Mouse (Mus musculus) embryonic facial prominence, embryonic 12.5 days (tissue): ENCODE data around the gene Tead2. TPM values are rescaled to one million over a fixed set of nuclear protein-coding genes. Genes with fewer than 3 reads are reported as not detected.
A peak's percentile ranks its signal among the peaks of the same experiment; 100 is the strongest.

Experiments used
- ATAC-seq: fragments of 200-750 bp; cut with Nextera tagmentation; 2 replicates; pipeline ENCODE4 v1.8.0; 2017; ENCODE audit not compliant: insufficient number of reproducible peaks, insufficient read depth, low FRiP score, low TSS enrichment
- H3K27ac ChIP-seq: fragments of 300-500 bp; sonication (generic); 2 replicates; pipeline ENCODE4 v1.5.1; 2016; ENCODE audit warnings: mild to moderate bottlenecking
- H3K27me3 ChIP-seq: fragments of 300-500 bp; sonication (generic); 2 replicates; pipeline ENCODE4 v1.6.1; 2016; ENCODE audit warnings: mild to moderate bottlenecking, moderate library complexity
- H3K36me3 ChIP-seq: fragments of 300-500 bp; sonication (generic); 2 replicates; pipeline ENCODE4 v1.6.1; 2016; ENCODE audit warnings: mild to moderate bottlenecking
- H3K4me1 ChIP-seq: fragments of 300-500 bp; sonication (generic); 2 replicates; pipeline ENCODE4 v1.6.1; 2016
- H3K4me2 ChIP-seq: fragments of 300-500 bp; sonication (generic); replicated peaks from 2 replicates; pipeline ENCODE4 v1.6.1; 2016; ENCODE audit warnings: mild to moderate bottlenecking, moderate library complexity
- H3K4me3 ChIP-seq: fragments of 300-500 bp; sonication (generic); 2 replicates; pipeline ENCODE4 v1.5.1; 2016; ENCODE audit warnings: mild to moderate bottlenecking
- H3K9ac ChIP-seq: fragments of 300-500 bp; sonication (generic); 2 replicates; pipeline ENCODE4 v1.6.1; 2016; ENCODE audit warnings: mild to moderate bottlenecking, moderate library complexity
- H3K9me3 ChIP-seq: fragments of 300-500 bp; sonication (generic); 2 replicates; pipeline ENCODE4 v1.6.1; 2016; ENCODE audit warnings: mild to moderate bottlenecking, moderate library complexity
- WGBS: fragments of 180-500 bp; shearing (Covaris S2); methylation state at CpG from one replicate; pipeline ENCODE4 v1.1.7; 2016; 5-methylcytosine and 5-hydroxymethylcytosine counted together
- polyA plus RNA-seq: library from polyadenylated mRNA; unstranded; fragments of >200 nt; fragmentation: Nextera tagmentation; extraction: Ambion mirVana; gene quantifications from 2 replicates; pipeline ENCODE4 v1.2.1, GENCODE M21; 2016

Gene Tead2
- polyA plus RNA-seq, 1 experiment from 2014 or later: 277 TPM

DNA sequence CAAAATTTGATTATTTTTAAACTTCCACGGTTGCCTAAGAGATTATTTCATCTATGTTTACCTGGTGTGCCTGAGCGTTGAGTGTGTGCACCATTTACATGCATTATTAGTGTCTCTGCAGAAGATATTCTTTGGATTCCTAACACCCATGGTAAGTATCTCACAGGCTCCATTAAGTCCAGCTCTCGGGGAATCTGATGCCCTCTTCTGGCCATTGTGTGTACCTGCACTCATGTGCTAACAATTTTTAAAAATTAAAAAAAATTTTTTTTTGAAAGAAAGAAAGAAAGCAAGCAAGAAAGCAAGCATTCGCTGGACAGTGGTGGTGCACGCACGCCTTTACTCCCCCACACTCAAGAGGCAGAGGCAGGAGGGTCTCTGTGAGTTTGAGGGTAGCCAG lies 7.3 kb upstream of the Tead2 start:
- H3K27me3 ChIP-seq: peaks cover 25% of the 10 kb centered on the region
- H3K4me2 ChIP-seq: no peak overlapping the region
- peaks cover 6% of the 10 kb centered on the region; the same call in 1 of the 2 replicates for H3K4me1 ChIP-seq
- no peaks in the 10 kb centered on the region for H3K36me3 ChIP-seq
- ATAC-seq: no peak
- no peaks in the 10 kb centered on the region; the same call in 1 of the 2 replicates for H3K9me3 ChIP-seq
- WGBS: 77% methylated on average over 6 of the region's 6 CpGs
- H3K4me3 ChIP-seq: no peak overlapping the region
- no peak overlapping the region for H3K27ac ChIP-seq
- no peak overlapping the region for H3K9ac ChIP-seq

DNA sequence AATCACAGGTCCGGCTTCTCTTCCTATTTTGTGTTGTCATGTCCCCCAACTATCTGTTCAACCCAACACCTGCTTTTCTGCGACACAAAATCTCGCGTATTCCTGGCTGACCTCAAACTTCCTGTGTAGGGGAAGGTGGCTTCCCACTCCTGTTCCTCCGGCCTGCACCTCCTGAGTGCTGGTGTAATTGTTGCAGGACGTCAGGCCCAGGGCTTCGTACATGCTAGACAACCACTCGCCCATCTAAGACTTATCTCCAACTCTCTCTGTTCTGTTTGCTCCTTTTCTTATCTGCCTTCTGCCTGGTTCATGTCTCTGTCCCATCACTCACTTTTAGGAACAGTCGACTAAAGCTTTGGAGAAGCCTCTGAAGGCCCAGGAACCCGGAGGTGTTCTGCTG lies 4.5 kb upstream of the Tead2 start:
- no peak for ATAC-seq
- no peak overlapping the region for H3K27ac ChIP-seq
- H3K9ac ChIP-seq: no peak overlapping the region
- H3K36me3 ChIP-seq: no peaks in the 10 kb centered on the region
- H3K4me2 ChIP-seq: no peak overlapping the region
- 69% methylated on average over 10 of the region's 10 CpGs for WGBS
- H3K4me1 ChIP-seq: peaks cover 6% of the 10 kb centered on the region; the same call in 1 of the 2 replicates
- peaks cover 25% of the 10 kb centered on the region for H3K27me3 ChIP-seq
- H3K9me3 ChIP-seq: no peaks in the 10 kb centered on the region; the same call in 1 of the 2 replicates
- no peak overlapping the region for H3K4me3 ChIP-seq

DNA sequence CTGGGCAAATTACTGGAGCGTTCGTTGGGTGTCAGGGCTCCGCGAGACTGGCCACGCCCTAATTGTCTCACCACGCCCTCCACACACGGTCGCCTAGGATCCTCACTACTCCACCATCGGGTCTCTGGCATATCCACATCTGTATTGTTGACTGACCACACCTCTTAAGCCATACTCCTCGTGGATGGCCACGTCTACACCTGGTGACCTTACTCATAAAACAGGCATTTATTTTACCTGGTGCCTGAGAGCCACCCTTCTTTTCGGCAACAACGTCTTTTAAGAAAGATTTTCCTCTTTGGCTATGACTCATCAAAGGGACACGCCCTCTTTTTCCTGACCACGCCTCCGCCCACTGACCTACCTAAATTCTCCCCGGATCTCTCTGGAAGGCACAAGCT lies 3.7 kb upstream of the Tead2 start, which contains the start of gene Dkkl1:
Gene Dkkl1, minus strand, starts transcription at position 297 of the 401 bp plus-strand sequence.
- H3K36me3 ChIP-seq: no peaks in the 10 kb centered on the region
- H3K4me3 ChIP-seq: no peak within 1 kb of the TSS
- no peak for ATAC-seq
- peaks cover 6% of the 10 kb centered on the region; the same call in 1 of the 2 replicates for H3K4me1 ChIP-seq
- peak within 1 kb of the TSS; percentile 37 for H3K4me2 ChIP-seq
- WGBS: 5% methylated on average over 17 of the region's 17 CpGs
- no peaks in the 10 kb centered on the region; the same call in 1 of the 2 replicates for H3K9me3 ChIP-seq
- no peak within 1 kb of the TSS for H3K27ac ChIP-seq
- H3K9ac ChIP-seq: no peak within 1 kb of the TSS
- H3K27me3 ChIP-seq: peaks cover 25% of the 10 kb centered on the region

DNA sequence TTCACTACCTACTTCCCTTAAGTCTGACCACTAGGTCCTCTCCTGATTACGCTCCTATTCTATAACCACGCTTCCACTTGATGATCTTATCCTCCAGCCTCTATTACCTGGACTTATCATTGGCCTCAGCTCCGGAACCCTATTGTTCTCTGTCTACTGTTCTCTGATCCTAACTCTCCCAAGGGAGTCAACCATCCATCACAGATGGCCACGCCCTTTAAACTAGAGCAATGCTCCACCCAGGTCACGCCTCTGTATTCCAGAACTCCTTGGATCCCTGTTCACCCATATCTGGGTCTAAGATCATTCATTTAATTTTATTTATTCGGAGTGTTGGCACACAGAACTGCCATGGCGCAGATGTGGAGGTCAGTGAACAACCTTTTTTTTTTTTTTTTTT lies 3.2 kb upstream of the Tead2 start:
- Histone ChIP-seq H3K4me2 (no peak overlapping the region), H3K27me3 (peaks cover 25% of the 10 kb centered on the region), H3K27ac (no peak overlapping the region), H3K36me3 (0 out of 2 replicates have a peak, but pooled peaks cover 3% of the 10 kb centered on the region), H3K4me1 (peaks cover 11% of the 10 kb centered on the region), H3K4me3 (no peak overlapping the region), H3K9ac (no peak overlapping the region), H3K9me3 (no peaks in the 10 kb centered on the region; the same call in 1 of the 2 replicates)
- WGBS: 69% methylated on average over 7 of the region's 7 CpGs
- no peak for ATAC-seq

DNA sequence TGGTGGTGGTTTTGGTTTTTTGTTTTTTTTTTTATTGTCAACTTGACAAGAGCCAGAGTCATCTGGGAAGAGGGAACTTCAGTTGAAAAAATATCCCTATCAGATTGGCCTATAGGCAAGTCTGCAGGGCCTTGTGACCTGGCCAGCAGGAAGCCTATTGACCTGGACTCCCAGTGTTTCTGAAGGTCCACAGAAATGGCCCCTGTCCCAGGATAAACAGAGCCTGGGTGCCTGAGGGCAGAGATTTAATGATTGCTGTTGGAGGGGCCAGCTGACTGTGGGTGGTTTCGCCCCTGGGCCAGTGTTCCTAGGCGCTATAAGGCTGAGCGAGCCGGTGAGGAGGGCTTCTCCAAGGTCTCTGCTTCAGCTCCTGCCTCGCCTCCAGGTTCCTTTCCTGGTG lies 1.8 kb upstream of the Tead2 start:
- Histone ChIP-seq H3K27ac (no peak overlapping the region), H3K27me3 (peaks cover 25% of the 10 kb centered on the region), H3K9me3 (no peaks in the 10 kb centered on the region), H3K9ac (no peak overlapping the region), H3K36me3 (peaks cover 16% of the 10 kb centered on the region), H3K4me3 (no peak overlapping the region), H3K4me2 (no peak overlapping the region), H3K4me1 (peaks cover 24% of the 10 kb centered on the region)
- no peak for ATAC-seq
- 51% methylated on average over 5 of the region's 5 CpGs for WGBS

GRCm38 (mm10) chr7:45216442-45217183 lies 1.1 kb downstream of the Tead2 start:
- 3% methylated on average over 13 of the region's 13 CpGs for WGBS
- Histone ChIP-seq H3K9me3 (no peaks in the 10 kb centered on the region), H3K27me3 (peaks cover 8% of the 10 kb centered on the region), H3K9ac (peak overlapping the region; percentile 99), H3K4me3 (peak overlapping the region; percentile 86), H3K4me2 (peak overlapping the region; percentile 93), H3K27ac (peak overlapping the region; percentile 98), H3K4me1 (peaks cover 29% of the 10 kb centered on the region), H3K36me3 (peaks cover 45% of the 10 kb centered on the region)
- peak; percentile 77 for ATAC-seq

- WGBS: 90% methylated on average over 2 of the region's 2 CpGs
- Histone ChIP-seq H3K9ac (no peak overlapping the region), H3K27ac (no peak overlapping the region), H3K4me1 (peaks cover 23% of the 10 kb centered on the region), H3K9me3 (no peaks in the 10 kb centered on the region), H3K4me3 (no peak overlapping the region), H3K4me2 (no peak overlapping the region), H3K27me3 (no peaks in the 10 kb centered on the region), H3K36me3 (peaks cover 94% of the 10 kb centered on the region)
- ATAC-seq: no peak
Observed at GRCm38 (mm10) chr7:45221680-45222079, 6.1 kb downstream of the Tead2 start.

GRCm38 (mm10) chr7:45224826-45225225 lies 9.3 kb downstream of the Tead2 start:
- WGBS: 95% methylated on average over 7 of the region's 7 CpGs
- Histone ChIP-seq H3K4me2 (no peak overlapping the region), H3K4me3 (no peak overlapping the region), H3K27ac (no peak overlapping the region), H3K9ac (no peak overlapping the region), H3K27me3 (no peaks in the 10 kb centered on the region), H3K4me1 (no peaks in the 10 kb centered on the region), H3K9me3 (no peaks in the 10 kb centered on the region), H3K36me3 (peaks cover 96% of the 10 kb centered on the region)
- ATAC-seq: no peak

DNA sequence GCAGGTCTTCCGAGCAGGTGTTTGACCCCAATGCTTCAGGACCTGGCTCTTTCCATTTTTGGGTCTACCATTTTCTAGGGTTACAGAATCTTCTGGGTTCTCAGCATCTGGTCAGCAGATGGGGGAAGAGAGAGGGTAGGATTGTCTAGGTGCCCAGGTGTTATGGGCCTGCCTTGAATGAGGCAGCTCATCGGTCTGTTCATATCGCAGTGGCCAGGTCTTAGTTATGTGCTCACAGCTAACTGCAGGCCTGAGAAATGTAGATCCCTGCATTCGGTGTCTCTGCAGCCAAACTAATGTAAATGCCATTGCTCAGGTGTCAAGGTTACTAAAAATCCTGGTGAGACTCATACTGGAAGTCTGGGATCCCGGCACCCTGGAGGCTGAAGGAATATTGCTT lies 10.9 kb downstream of the Tead2 start:
- H3K4me2 ChIP-seq: no peak overlapping the region
- peaks cover 88% of the 10 kb centered on the region for H3K36me3 ChIP-seq
- 93% methylated on average over 5 of the region's 5 CpGs for WGBS
- no peak overlapping the region for H3K27ac ChIP-seq
- no peaks in the 10 kb centered on the region for H3K4me1 ChIP-seq
- ATAC-seq: no peak
- no peak overlapping the region for H3K9ac ChIP-seq
- H3K9me3 ChIP-seq: no peaks in the 10 kb centered on the region
- H3K4me3 ChIP-seq: no peak overlapping the region
- no peaks in the 10 kb centered on the region for H3K27me3 ChIP-seq

GRCm38 (mm10) chr7:45228548-45228947 lies 13.0 kb downstream of the Tead2 start:
- H3K4me3 ChIP-seq: no peak overlapping the region
- peaks cover 5% of the 10 kb centered on the region; the same call in 1 of the 2 replicates for H3K4me1 ChIP-seq
- no peak overlapping the region for H3K4me2 ChIP-seq
- 96% methylated on average over 18 of the region's 18 CpGs for WGBS
- H3K9me3 ChIP-seq: no peaks in the 10 kb centered on the region
- H3K27me3 ChIP-seq: no peaks in the 10 kb centered on the region
- no peak for ATAC-seq
- H3K27ac ChIP-seq: no peak overlapping the region
- H3K9ac ChIP-seq: no peak overlapping the region
- peaks cover 86% of the 10 kb centered on the region for H3K36me3 ChIP-seq

DNA sequence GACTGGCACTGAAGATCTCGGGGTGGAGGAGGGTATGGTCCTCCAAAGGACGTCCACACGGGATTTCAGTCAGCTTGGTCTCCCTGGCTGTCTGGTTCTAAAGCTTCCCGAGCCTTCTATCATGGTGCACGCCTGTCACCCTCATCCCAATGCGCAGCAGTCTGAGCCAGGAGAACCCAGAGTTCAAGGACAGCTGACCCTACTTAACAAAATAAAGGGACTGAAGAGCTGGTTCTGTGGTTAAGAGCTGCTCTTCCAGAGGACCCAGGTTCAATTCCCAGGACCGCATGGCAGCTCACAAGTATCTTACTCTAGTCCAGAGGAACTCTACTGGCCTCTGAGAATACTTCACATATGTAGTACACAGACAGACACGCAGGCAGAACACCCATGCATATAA lies 13.5 kb downstream of the Tead2 start:
- H3K36me3 ChIP-seq: peaks cover 83% of the 10 kb centered on the region
- H3K4me3 ChIP-seq: no peak overlapping the region
- H3K27ac ChIP-seq: no peak overlapping the region
- H3K27me3 ChIP-seq: no peaks in the 10 kb centered on the region
- H3K9ac ChIP-seq: no peak overlapping the region
- peaks cover 10% of the 10 kb centered on the region for H3K4me1 ChIP-seq
- no peak for ATAC-seq
- H3K9me3 ChIP-seq: no peaks in the 10 kb centered on the region
- WGBS: 97% methylated on average over 8 of the region's 8 CpGs
- H3K4me2 ChIP-seq: no peak overlapping the region

- H3K9me3 ChIP-seq: no peaks in the 10 kb centered on the region
- H3K9ac ChIP-seq: no peak overlapping the region
- ATAC-seq: no peak
- H3K4me1 ChIP-seq: peaks cover 16% of the 10 kb centered on the region
- no peak overlapping the region for H3K4me2 ChIP-seq
- WGBS: 91% methylated on average over 7 of the region's 7 CpGs
- H3K27ac ChIP-seq: no peak overlapping the region
- H3K27me3 ChIP-seq: no peaks in the 10 kb centered on the region
- H3K36me3 ChIP-seq: peaks cover 77% of the 10 kb centered on the region
- no peak overlapping the region for H3K4me3 ChIP-seq
Observed at GRCm38 (mm10) chr7:45229459-45230203, 14.1 kb downstream of the Tead2 start.
